Mouse (Mus musculus): ENCODE data around the gene Cacna1c.

- no peak for TF ChIP-seq CTCF (IDR thresholded peaks at IDR 0.05; ENCODE audit: low read depth)
- TF ChIP-seq EP300 (optimal IDR thresholded peaks at IDR 0.05) = no peak
Measured at GRCm38 (mm10) chr6:118724388-118724787, 471.8 kb downstream of the Cacna1c start.
